Mouse (Mus musculus): Measurements from ENCODE around the gene C530008M17Rik.

C530008M17Rik gene

GRCm38 (mm10) chr5:76656212-76656611, at the start of gene C530008M17Rik:
C530008M17Rik (plus strand) TSS chr5:76656512.
- DNase-seq (ENCODE audit: low read depth): no peak

DNA sequence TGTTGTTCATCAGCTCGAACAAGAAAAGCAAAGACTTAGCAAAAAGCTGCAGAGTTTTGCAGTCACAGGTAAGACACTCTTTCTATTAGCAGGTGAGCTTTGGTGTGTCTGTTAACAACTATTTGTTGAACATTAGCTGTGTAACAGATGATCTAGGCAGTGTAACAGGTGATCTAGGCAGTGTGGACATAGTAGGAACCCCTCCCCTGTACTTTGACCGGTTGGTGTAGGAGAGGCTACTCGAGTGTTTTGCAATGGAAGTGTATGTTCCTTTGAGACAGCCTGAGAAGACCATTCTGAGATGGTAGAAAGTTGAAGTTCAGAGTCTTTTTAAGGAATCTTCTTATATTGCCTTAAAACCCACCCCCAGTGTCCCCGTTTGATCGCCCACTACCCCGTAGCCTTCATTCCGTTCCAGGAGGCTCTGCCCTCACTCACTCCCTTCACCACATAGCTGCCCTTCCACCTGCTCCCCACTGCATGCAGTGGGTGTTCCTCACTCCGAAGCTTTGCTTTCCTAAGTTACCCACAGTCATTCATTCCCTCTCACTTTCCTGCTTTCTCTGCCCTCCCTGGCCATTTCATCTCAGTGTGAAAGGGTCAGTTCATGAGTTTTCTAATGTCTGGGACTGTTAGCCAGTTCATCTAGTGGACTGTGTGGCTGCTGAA, 46.5 kb upstream of the C530008M17Rik start:
- DNase-seq (ENCODE audit: low read depth): no peak

GRCm38 (mm10) chr5:76612867-76613499, 43.3 kb upstream of the C530008M17Rik start:
- no peak for DNase-seq (ENCODE audit: low read depth)

- no peak for DNase-seq (ENCODE audit: low read depth)
Measured at GRCm38 (mm10) chr5:76615276-76615675, 41.0 kb upstream of the C530008M17Rik start.

DNA sequence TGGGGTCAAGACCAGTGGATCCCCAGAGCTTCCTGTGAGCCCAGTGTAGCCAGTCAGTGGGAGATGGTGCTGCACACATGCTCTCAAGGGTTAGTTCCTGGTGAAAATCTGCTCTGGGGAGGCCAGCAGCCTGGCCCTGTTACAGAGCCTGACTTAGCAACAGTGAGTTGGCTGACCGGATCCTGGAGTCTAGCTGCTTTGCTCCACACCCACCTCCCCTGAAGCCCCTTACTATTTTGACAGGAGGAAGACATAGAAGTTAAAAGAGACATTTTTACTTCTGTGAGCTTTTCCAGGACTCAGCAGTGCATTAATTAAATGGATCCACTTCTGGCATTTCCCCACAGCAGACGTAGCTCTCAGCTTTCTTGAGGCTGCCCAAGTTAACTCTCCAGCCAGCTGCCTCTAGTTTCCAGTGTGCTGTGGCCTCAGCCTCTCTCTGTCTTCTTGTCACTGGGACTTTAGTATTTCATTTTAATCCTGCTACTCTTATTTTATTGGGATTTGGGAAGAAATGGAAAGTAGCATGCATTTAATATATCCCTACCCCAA, 40.0 kb upstream of the C530008M17Rik start:
- no peak for DNase-seq (ENCODE audit: low read depth)

- DNase-seq (ENCODE audit: low read depth): no peak
Measured at GRCm38 (mm10) chr5:76618750-76619149, 37.6 kb upstream of the C530008M17Rik start.

DNA sequence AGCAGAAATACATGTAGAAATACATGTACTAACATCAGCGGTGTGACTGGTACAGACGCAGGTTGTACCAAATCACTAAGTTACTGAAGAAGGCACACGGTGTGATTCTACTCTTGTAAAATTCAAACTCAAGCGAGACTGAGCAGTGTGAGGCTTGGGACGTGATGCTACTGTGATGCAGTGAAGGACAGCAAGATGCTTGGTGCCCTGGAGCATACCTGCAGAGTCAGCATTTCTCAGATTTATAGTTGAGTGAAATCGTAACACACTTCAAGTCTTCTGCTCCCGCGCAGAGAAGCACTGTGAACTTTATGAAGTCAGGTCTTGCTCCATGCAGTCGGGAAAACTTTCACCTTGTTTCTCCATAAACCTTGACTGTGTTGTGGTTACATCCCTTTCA, 32.6 kb upstream of the C530008M17Rik start:
- no peak for DNase-seq (ENCODE audit: low read depth)

GRCm38 (mm10) chr5:76627770-76628169, 28.5 kb upstream of the C530008M17Rik start:
- DNase-seq (ENCODE audit: low read depth): no peak

GRCm38 (mm10) chr5:76634012-76634411, 22.3 kb upstream of the C530008M17Rik start:
- no peak for DNase-seq (ENCODE audit: low read depth)

- DNase-seq (ENCODE audit: low read depth): no peak
Measured at GRCm38 (mm10) chr5:76635592-76635991, 20.7 kb upstream of the C530008M17Rik start.

- peak; percentile 16 for DNase-seq (ENCODE audit: low read depth)
Measured at GRCm38 (mm10) chr5:76642076-76642475, 14.2 kb upstream of the C530008M17Rik start.

DNA sequence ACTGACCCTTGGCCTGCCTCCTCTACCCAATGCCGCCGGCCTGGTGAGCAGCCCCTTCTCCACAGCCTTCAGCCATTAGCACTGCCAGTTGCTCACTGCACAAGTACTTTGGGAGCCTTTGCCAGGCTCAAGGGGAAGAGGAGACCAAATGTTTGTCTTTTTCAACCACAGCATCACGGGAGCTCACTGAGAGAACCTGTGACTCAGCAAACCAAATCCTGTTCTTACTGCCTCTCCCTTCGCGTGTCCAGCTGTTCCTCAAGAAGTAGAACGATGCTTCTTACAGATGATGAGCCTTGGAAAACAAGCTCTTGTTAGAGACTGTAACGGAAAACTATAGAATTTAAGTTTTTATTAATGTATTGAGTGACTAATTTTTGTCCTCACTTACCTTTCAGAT, 12.1 kb upstream of the C530008M17Rik start:
- no peak for DNase-seq (ENCODE audit: low read depth)

GRCm38 (mm10) chr5:76645091-76645868, 11.0 kb upstream of the C530008M17Rik start:
- DNase-seq (ENCODE audit: low read depth): no peak

- no peak for DNase-seq (ENCODE audit: low read depth)
Measured at GRCm38 (mm10) chr5:76649897-76650296, 6.4 kb upstream of the C530008M17Rik start.

DNA sequence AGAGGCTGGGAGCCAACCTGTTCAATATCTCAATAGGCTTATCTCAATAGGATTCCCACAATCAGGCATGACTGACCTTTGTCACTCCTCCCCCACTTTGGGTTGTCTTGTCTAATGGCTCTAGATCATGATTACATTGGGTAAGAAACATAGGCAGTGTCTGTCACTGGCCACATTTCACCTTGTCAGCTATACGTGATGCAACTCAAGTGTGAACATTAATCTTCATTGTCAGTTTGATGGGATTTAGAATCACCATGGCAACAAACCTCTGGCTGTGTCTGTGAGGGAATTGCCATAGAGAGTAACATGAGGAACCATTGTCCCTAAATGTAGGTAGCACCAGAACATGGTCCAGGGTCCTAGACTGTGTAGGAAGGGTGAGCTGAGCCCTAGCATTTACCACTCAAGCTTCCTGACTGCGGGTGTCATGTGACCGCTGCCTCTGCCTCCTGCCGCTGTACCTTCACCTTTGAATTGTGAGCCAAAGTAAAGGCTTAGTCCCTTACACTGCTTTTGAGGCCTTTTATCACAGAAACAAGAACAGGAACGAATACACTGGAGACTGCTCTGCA, 5.1 kb upstream of the C530008M17Rik start:
- no peak for DNase-seq (ENCODE audit: low read depth)

GRCm38 (mm10) chr5:76657245-76658083, 1.2 kb downstream of the C530008M17Rik start:
- no peak for DNase-seq (ENCODE audit: low read depth)

DNA sequence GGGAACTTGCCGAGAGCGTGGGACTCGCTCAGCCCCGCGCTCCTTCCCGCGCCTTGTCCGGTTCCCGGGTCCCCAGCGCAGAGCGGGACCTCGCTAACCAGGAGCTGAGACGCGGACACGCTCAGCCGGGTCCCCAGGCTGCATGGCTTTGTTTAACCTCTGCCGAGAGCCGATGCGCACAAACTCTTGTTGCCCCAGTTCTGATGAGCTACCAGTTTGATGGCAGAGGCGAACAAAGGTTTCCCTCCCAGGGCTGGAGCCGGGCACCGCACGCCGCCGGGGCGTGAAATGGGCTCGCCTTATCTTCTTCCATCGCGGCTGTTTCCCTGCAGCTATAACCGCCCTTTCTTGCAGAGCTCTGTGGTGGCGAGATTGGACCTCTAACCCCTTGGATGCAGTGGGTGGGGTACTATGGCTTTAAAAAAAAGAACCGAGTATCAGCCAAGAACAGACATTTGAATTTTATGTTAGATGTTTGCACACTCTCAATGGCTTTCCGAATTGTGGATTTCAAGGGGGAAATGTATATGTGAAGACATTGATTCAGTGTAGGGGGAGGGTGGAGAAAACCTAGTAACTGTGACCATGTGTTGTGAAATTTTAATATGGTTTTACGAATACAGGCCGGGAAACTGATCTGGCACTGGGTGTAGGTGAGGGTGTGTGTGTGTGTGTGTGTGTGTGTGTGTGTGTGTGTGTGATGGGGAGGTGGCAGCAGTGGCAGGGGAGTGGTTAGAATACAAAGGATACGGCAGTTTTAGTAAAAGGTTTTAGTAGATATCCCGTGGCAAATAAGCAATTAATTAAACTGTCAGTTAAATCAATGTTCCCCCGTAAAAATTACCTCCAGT, 2.0 kb downstream of the C530008M17Rik start:
- no peak for DNase-seq (ENCODE audit: low read depth)

DNA sequence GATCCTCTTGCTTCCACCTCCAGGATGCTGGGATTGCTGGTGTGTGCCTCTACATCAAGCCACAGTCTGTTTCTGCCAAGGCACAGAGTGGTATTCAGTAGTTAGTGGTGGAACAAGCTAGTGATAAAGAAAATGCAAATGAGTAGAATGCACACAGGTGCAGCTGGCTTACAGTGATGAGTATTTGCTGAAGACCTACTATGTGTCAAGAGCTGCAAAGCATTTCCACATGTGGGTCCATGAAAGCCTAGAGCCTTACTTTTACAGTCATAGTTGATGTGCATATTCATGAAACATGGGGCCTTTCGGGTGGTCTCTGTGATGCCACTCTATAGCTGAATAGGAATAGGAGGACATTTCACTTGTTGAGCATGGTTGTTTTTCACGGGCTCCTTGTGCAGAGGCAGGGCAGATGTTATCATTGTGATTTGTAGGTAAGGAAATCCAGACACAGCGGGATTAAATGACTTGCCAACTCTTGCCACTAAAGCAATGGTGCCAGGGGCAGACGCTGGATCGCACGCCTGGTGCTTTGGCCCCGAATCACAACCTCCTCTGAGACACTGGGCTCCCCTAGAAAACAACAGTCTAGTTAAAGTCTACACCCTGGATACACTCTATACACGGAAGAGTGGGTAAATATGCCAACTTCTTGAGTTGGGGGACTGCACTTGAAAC, 3.8 kb downstream of the C530008M17Rik start:
- no peak for DNase-seq (ENCODE audit: low read depth)

DNA sequence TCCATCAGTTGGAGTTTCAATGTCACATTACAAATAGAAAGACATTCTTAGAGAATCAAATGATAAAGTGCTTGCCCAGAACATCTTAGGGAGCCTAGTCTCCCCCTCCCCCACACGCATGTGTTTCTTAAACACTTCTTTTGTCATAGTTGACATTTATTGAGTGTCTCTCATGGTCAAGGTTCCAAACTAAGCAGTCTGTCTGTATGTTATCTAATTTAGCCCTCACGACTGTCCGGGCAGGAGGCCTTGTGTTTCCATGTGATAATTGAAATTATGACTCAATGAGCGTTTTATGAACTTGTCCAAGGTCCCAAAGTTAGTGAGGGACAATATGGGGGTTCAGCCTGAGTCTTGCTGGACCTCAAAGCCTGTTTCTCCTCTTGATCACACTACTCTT, 5.0 kb downstream of the C530008M17Rik start:
- DNase-seq (ENCODE audit: low read depth): no peak

DNA sequence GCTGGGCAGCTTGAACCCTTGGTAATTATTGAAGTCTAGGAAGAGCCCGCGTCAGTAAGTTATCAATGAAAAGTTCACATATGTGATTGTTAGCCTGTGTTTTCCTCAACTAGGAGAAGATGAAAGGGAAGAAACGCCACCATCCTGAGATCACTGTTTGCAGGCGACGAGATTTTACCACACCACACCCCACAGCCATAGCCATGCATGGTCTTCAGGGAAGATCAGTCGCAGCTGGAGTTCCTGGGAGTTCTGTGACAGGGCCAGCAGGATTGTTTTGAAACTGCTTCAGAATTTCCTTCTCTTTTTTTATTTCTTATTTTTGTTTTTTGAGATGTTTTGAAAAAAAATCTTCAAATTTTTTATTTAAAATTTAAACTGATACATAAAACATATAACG, 8.6 kb downstream of the C530008M17Rik start:
- DNase-seq (ENCODE audit: low read depth): no peak

Data from fibroblast of lung, adult 2 months (primary cell).